Mouse (Mus musculus) hindbrain, embryonic 11.5 days (tissue): ENCODE measurements around the gene Actr10. TPM values are rescaled to one million over a fixed set of nuclear protein-coding genes. Genes with fewer than 3 reads are reported as not detected.
A peak's percentile ranks its signal among the peaks of the same experiment; 100 is the strongest.

Experiments
- ATAC-seq: fragments of 200-750 bp; cut with Nextera tagmentation; 2 replicates; pipeline ENCODE4 v1.8.0; 2017; ENCODE audit warnings: mild to moderate bottlenecking, moderate TSS enrichment, moderate library complexity; ENCODE audit not compliant: low FRiP score
- DNase-seq: peaks from one replicate; pipeline ENCODE4 v3.0.0-alpha.2; 2015; ENCODE audit warnings: low spot score
- H3K27ac ChIP-seq: fragments of 300-500 bp; sonication (generic); 2 replicates; pipeline ENCODE4 v1.5.1; 2014; ENCODE audit warnings: mild to moderate bottlenecking, low read depth, low read length
- H3K27me3 ChIP-seq: fragments of 300-500 bp; sonication (generic); 2 replicates; pipeline ENCODE4 v1.6.1; 2014; ENCODE audit warnings: mild to moderate bottlenecking, low read length, moderate library complexity, mixed read lengths; ENCODE audit not compliant: control insufficient read depth, insufficient read depth
- H3K36me3 ChIP-seq: fragments of 300-500 bp; sonication (generic); 2 replicates; pipeline ENCODE4 v1.6.1; 2014; ENCODE audit warnings: mild to moderate bottlenecking, low read length, moderate library complexity, mixed read lengths; ENCODE audit not compliant: control insufficient read depth, insufficient read depth
- H3K4me1 ChIP-seq: fragments of 300-500 bp; sonication (generic); replicated peaks from 2 replicates; pipeline ENCODE4 v1.6.1; 2014; ENCODE audit warnings: low read length, mixed read lengths; ENCODE audit not compliant: control insufficient read depth, insufficient read depth
- H3K4me2 ChIP-seq: fragments of 300-500 bp; sonication (generic); replicated peaks from 2 replicates; pipeline ENCODE4 v1.6.1; 2014; ENCODE audit warnings: mild to moderate bottlenecking, low read depth, low read length
- H3K4me3 ChIP-seq: fragments of 300-500 bp; sonication (generic); 2 replicates; pipeline ENCODE4 v1.5.1; 2014; ENCODE audit warnings: low read depth, low read length
- H3K9ac ChIP-seq: fragments of 300-500 bp; sonication (generic); 2 replicates; pipeline ENCODE4 v1.6.1; 2014; ENCODE audit warnings: low read depth, low read length
- H3K9me3 ChIP-seq: fragments of 300-500 bp; sonication (generic); 2 replicates; pipeline ENCODE4 v1.6.1; 2016; ENCODE audit warnings: low read length; ENCODE audit not compliant: control insufficient read depth
- WGBS: fragments of 180-500 bp; shearing (Covaris S2); extraction: QIAGEN DNeasy Blood & Tissue Kit; methylation state at CpG from one replicate; pipeline ENCODE4 v1.1.7; 2014; 5-methylcytosine and 5-hydroxymethylcytosine counted together
- polyA plus RNA-seq: library from polyadenylated mRNA; unstranded; fragments of >200 nt; fragmentation: Nextera tagmentation; extraction: Ambion mirVana; gene quantifications from 2 replicates; pipeline ENCODE4 v1.2.1, GENCODE M21; 2014

Gene Actr10
- polyA plus RNA-seq, 1 experiment from 2014 or later, result 287 TPM

DNA sequence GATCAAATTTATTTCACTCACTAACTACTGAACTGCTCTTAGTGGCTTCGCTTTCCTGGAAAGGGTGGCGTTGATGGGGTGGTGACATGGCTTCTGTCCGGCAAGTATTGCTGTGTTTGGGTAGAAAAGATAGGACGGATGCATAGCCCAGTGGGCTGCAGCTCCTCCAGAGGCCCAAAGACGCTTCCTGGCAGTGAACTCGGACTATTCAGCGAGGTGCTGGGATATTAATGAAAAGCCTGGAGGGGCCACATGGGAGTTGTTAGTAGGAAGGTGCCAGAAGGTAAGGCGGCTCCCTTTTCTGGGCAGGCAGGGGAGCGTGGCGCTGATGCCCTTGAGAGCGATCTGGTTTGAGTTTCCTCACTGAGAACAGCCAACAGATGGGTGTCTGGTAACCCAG lies 30.0 kb upstream of the Actr10 start:
- WGBS, result 88% methylated on average over 11 of the region's 11 CpGs

DNA sequence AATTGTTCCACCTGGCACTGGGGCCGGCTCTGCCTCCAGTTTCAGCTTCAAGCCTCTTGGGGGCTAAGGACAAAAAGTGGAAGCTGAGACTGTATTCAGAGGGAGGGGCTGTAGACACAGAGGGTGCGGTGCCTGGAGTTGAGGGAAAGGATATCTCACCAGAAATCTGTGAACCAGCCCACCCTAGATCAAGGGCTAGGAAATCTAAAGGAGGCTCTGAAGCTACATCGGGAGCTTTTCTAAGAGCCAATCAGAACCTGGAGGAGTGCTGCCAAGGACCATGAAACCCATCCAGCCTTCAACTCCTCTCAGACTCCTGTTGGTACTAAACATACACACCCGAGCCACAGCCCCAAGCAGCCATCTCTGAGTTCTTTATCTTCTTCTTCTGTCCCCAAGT lies 29.6 kb upstream of the Actr10 start:
- ATAC-seq (no peak), DNase-seq (no peak)
- Histone ChIP-seq H3K27me3 (no peaks in the 10 kb centered on the region), H3K9me3 (no peaks in the 10 kb centered on the region), H3K4me3 (no peak overlapping the region), H3K36me3 (no peaks in the 10 kb centered on the region), H3K4me2 (no peak overlapping the region), H3K27ac (no peak overlapping the region), H3K9ac (no peak overlapping the region), H3K4me1 (no peaks in the 10 kb centered on the region)
- 79% methylated on average over 4 of the region's 4 CpGs for WGBS

More for the DNA sequence above, 30.0 kb upstream of the Actr10 start:
- no peak overlapping the region for H3K27ac ChIP-seq
- no peak overlapping the region for H3K9ac ChIP-seq
- H3K4me3 ChIP-seq, result no peak overlapping the region
- no peak overlapping the region for H3K4me2 ChIP-seq
- no peaks in the 10 kb centered on the region for H3K4me1 ChIP-seq
- DNase-seq (no peak), ATAC-seq (no peak)
- H3K36me3 ChIP-seq, result no peaks in the 10 kb centered on the region
- no peaks in the 10 kb centered on the region for H3K27me3 ChIP-seq
- H3K9me3 ChIP-seq, result no peaks in the 10 kb centered on the region

DNA sequence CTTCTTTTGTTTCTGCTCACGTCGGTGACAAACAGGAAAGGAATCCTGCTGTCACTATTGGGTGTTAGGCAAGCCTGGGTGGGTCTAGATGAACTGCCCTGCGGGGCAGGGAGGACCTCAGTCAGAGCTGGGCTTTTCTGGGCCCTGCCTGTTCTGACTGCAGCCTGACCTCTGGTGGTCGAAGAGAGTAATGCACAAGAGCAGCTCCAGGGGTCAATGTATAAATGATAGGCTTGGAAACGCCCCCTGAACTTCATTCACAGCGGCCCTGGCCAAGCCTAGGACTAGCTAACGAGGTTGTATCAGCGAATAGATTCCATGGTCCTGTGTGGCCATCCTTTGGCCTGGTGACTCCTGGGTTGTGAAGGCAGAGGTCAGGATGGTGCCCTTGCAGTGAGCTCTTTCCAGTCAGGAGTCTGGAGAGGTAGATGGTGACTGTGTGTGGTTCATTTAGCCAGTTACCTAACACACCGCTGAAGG lies 27.4 kb upstream of the Actr10 start:
- Histone ChIP-seq H3K4me3 (no peak overlapping the region), H3K36me3 (no peaks in the 10 kb centered on the region), H3K27me3 (no peaks in the 10 kb centered on the region), H3K9me3 (no peaks in the 10 kb centered on the region), H3K4me2 (no peak overlapping the region), H3K9ac (no peak overlapping the region), H3K27ac (no peak overlapping the region), H3K4me1 (no peaks in the 10 kb centered on the region)
- DNase-seq (peak; percentile 87), ATAC-seq (peak; percentile 75)
- WGBS, result 13% methylated on average over 9 of the region's 9 CpGs

DNA sequence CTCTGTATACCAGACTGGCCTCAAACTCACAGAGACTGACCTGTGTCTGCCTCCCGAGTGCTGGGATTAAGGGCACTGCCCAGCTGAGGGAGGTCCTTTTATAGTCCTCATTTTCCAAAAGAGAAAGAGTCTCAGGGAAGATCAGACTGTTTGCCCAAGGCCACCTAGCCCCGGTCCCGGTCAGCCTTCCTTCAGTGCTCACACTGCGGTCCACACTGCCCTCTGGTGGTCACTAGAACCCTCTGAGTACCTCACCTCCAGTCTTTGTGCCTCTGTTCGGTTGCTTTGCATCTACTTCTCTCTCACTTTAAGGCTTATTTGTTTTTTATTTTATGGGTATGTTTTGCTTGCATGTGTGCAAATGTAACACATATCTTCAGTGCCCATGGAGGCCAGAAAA lies 26.6 kb upstream of the Actr10 start:
- 10% methylated on average over 5 of the region's 5 CpGs for WGBS
- Histone ChIP-seq H3K36me3 (no peaks in the 10 kb centered on the region), H3K4me1 (no peaks in the 10 kb centered on the region), H3K4me3 (no peak overlapping the region), H3K9ac (no peak overlapping the region), H3K27me3 (no peaks in the 10 kb centered on the region), H3K4me2 (no peak overlapping the region), H3K27ac (no peak overlapping the region), H3K9me3 (no peaks in the 10 kb centered on the region)
- DNase-seq (peak; percentile 89), ATAC-seq (peak; percentile 59; the same call in 1 of the 2 replicates)

DNA sequence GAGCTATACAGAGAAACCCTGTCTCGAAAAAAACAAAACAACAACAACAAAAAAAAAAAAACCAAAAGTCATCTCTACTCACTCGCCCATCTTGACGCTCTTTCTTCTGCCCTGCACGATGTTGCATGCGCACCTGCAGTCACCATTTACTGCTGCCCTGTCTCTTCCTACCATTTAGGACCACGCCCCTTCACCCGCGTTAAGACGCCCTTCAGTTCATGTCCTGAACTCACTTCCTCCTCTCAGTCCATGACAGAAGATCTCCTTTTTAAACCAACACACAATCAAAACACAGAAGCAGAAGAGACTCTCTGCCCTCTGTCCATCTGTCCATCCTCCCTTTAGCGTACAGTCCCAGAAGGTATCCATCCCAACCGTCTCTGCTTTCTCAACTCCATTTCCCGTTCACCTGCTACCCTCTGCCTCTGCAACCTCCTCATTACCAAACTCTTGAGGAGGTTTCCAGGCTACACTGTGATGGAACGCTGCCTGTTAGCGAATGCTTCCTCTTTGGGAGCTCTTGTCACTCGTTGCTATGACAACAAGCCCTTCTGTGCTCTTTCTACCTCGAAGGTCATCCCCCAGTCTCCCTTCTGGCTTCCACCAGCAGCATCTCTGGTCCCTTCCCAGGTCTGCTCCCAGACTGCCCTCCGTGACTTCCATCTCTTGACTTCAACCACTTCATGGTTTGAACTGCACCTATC lies 25.8 kb upstream of the Actr10 start:
- no peaks in the 10 kb centered on the region for H3K36me3 ChIP-seq
- H3K4me1 ChIP-seq, result no peaks in the 10 kb centered on the region
- ATAC-seq, result no peak
- H3K4me2 ChIP-seq, result no peak overlapping the region
- no peak overlapping the region for H3K4me3 ChIP-seq
- no peaks in the 10 kb centered on the region for H3K9me3 ChIP-seq
- WGBS, result 70% methylated on average over 17 of the region's 17 CpGs
- no peaks in the 10 kb centered on the region for H3K27me3 ChIP-seq
- H3K27ac ChIP-seq, result no peak overlapping the region
- H3K9ac ChIP-seq, result no peak overlapping the region
- no peak for DNase-seq

DNA sequence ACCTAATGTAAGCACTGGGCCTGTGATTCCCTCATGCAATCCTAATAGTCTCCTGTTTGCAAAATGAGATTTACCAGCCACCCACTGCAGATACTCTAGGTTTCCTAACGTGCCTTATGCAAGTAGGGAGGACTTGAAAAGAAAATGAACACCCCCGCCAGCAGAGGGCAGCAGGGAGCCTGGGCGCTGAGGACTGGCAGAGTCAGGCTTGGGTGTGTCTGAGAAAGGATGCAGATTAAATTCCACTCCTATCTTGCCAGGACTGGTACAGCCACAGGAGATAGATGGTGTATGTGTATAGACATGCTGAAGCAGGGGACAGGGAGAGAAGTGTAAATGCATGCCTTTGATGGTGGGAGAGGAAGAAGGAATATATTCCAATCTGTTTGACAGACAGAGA lies 24.2 kb upstream of the Actr10 start:
- Histone ChIP-seq H3K36me3 (no peaks in the 10 kb centered on the region), H3K27me3 (no peaks in the 10 kb centered on the region), H3K4me3 (no peak overlapping the region), H3K9me3 (no peaks in the 10 kb centered on the region), H3K4me1 (no peaks in the 10 kb centered on the region), H3K4me2 (no peak overlapping the region), H3K9ac (no peak overlapping the region), H3K27ac (no peak overlapping the region)
- DNase-seq (peak; percentile 38), ATAC-seq (no peak)
- 47% methylated on average over 3 of the region's 3 CpGs for WGBS

DNA sequence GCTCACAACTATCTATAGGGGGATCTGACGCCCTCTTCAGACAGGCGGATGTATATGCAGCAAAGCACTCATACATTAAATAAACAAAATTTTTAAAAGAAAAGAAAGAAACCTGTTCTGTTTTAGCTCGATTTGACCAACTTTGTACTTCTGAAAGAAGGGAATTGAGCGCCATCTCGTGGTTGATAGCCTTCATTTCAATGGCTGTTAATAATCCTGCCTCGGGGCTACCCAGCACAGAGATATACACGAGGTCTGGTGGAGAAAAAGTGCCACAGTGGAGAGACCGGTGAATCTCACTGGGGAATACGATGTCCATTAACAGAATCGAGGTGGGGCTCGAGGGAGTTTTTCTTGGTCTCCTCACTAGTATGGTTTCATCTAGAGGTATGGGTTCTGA lies 23.3 kb upstream of the Actr10 start:
- H3K4me3 ChIP-seq, result no peak overlapping the region
- H3K4me1 ChIP-seq, result no peaks in the 10 kb centered on the region
- no peaks in the 10 kb centered on the region for H3K36me3 ChIP-seq
- ATAC-seq (no peak), DNase-seq (peak; percentile 60)
- H3K27ac ChIP-seq, result no peak overlapping the region
- H3K9ac ChIP-seq, result no peak overlapping the region
- no peaks in the 10 kb centered on the region for H3K9me3 ChIP-seq
- 60% methylated on average over 11 of the region's 11 CpGs for WGBS
- H3K4me2 ChIP-seq, result no peak overlapping the region
- H3K27me3 ChIP-seq, result no peaks in the 10 kb centered on the region

DNA sequence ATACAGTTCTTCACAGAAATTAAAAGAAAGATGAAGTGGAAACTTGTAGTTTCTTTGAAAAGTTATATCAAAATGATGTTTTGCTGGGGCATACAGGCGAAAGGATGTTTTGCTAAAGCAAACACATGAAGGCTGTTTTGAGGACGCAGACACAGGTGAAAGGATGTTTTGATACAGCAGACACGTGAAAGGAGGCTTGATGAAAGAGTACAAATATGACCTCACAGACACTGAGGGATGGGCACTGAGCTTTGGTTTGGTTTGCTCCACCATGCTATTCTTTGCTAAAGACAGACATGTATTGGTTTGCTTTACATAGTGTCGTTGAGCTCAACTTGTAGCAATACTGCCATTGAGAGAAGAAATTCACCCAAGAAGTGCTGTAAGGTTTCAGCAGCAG lies 7.9 kb upstream of the Actr10 start:
- H3K4me1 ChIP-seq, result no peaks in the 10 kb centered on the region
- DNase-seq (no peak), ATAC-seq (no peak)
- no peaks in the 10 kb centered on the region for H3K9me3 ChIP-seq
- H3K9ac ChIP-seq, result no peak overlapping the region
- H3K27me3 ChIP-seq, result no peaks in the 10 kb centered on the region
- H3K27ac ChIP-seq, result no peak overlapping the region
- H3K4me3 ChIP-seq, result no peak overlapping the region
- 84% methylated on average over 4 of the region's 4 CpGs for WGBS
- no peaks in the 10 kb centered on the region for H3K36me3 ChIP-seq
- H3K4me2 ChIP-seq, result no peak overlapping the region

DNA sequence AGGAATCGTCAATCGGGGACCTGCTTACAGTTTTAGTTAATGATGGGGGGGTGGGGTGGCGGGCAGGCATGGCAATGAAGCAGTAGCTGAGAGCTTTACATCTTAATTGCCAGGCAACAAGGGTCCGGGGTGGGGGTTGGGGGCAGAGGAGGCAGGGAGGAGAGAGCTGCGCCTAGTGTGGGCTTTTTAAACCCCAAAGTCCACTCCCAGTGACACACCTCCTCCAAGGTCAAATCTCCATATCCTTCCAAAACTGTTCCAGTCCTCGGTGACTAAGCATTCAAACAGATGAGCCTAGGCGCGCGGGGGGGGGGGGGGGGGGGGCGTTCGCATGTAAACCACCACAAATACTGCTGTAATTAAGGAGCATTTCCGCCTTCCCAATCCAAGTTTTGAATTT lies 507 bp upstream of the Actr10 start:
- peak; percentile 55 for ATAC-seq
- peak overlapping the region; percentile 55 for H3K9ac ChIP-seq
- peak overlapping the region; percentile 88 for H3K4me3 ChIP-seq
- peak overlapping the region; percentile 79 for H3K27ac ChIP-seq
- 25% methylated on average over 9 of the region's 12 CpGs for WGBS
- H3K4me1 ChIP-seq, result no peaks in the 10 kb centered on the region
- DNase-seq, result no peak
- H3K9me3 ChIP-seq, result no peaks in the 10 kb centered on the region
- no peaks in the 10 kb centered on the region for H3K27me3 ChIP-seq
- H3K4me2 ChIP-seq, result peak overlapping the region; percentile 44
- no peaks in the 10 kb centered on the region for H3K36me3 ChIP-seq
